Mouse (Mus musculus) liver, postnatal 0 days (tissue): ENCODE results near the gene Utp18. TPM values are rescaled to one million over a fixed set of nuclear protein-coding genes. Genes with fewer than 3 reads are reported as not detected.

Source experiments
- ATAC-seq: fragments of 200-750 bp; cut with Nextera tagmentation; 2 replicates; pipeline ENCODE4 v1.8.0; 2017; ENCODE audit warnings: mild to moderate bottlenecking, moderate library complexity
- DNase-seq: peaks from one replicate; pipeline ENCODE4 v3.0.0-alpha.2; 2016
- H3K27ac ChIP-seq: fragments of 300-500 bp; sonication (generic); 2 replicates; pipeline ENCODE4 v1.5.1; 2014; ENCODE audit warnings: antibody characterized with exemption, moderate library complexity, mild to moderate bottlenecking, low read depth
- H3K27me3 ChIP-seq: fragments of 300-500 bp; sonication (generic); 2 replicates; pipeline ENCODE4 v1.6.1; 2014; ENCODE audit warnings: low read length, control low read depth, mixed read lengths; ENCODE audit not compliant: insufficient read depth
- H3K36me3 ChIP-seq: fragments of 300-500 bp; sonication (generic); replicated peaks from 2 replicates; pipeline ENCODE4 v1.6.1; 2014; ENCODE audit warnings: mild to moderate bottlenecking, control low read depth, low read length, moderate library complexity, mixed read lengths; ENCODE audit not compliant: insufficient read depth
- H3K4me1 ChIP-seq: fragments of 300-500 bp; sonication (generic); 2 replicates; pipeline ENCODE4 v1.6.1; 2014; ENCODE audit warnings: antibody characterized with exemption, mild to moderate bottlenecking, control low read depth; ENCODE audit not compliant: insufficient read depth
- H3K4me2 ChIP-seq: fragments of 300-500 bp; sonication (generic); 2 replicates; pipeline ENCODE4 v1.6.1; 2014; ENCODE audit warnings: low read depth, mild to moderate bottlenecking, low read length, moderate library complexity, mixed read lengths
- H3K4me3 ChIP-seq: fragments of 300-500 bp; sonication (generic); 2 replicates; pipeline ENCODE4 v1.5.1; 2014; ENCODE audit warnings: low read depth, low read length
- H3K9ac ChIP-seq: fragments of 300-500 bp; sonication (generic); replicated peaks from 2 replicates; pipeline ENCODE4 v1.6.1; 2014; ENCODE audit warnings: mild to moderate bottlenecking, moderate library complexity
- H3K9me3 ChIP-seq: fragments of 300-500 bp; sonication (generic); 2 replicates; pipeline ENCODE4 v1.6.1; 2016; ENCODE audit warnings: mild to moderate bottlenecking, control low read depth, low read length, mixed read lengths
- CTCF ChIP-seq: sonication (generic); IDR thresholded peaks from 2 replicates; pipeline ENCODE4 v1.5.1; 2016; ENCODE audit warnings: antibody characterized with exemption, low read depth
- EP300 ChIP-seq: IDR thresholded peaks from 2 replicates; pipeline ENCODE4 v1.6.1; 2016; ENCODE audit warnings: antibody characterized with exemption, low read depth, mild to moderate bottlenecking
- WGBS: fragments of 180-500 bp; shearing (Covaris S2); extraction: QIAGEN DNeasy Blood & Tissue Kit; methylation state at CpG from one replicate; pipeline ENCODE4 v1.1.7; 2014; ENCODE audit not compliant: insufficient replicate concordance; 5-methylcytosine and 5-hydroxymethylcytosine counted together
- polyA plus RNA-seq: library from polyadenylated mRNA; unstranded; fragments of >200 nt; fragmentation: Nextera tagmentation; extraction: Ambion mirVana; gene quantifications from 2 replicates; pipeline ENCODE4 v1.2.1, GENCODE M21; 2015

Utp18 gene
- polyA plus RNA-seq, 1 experiment from 2014 or later, result 9.1 TPM

DNA sequence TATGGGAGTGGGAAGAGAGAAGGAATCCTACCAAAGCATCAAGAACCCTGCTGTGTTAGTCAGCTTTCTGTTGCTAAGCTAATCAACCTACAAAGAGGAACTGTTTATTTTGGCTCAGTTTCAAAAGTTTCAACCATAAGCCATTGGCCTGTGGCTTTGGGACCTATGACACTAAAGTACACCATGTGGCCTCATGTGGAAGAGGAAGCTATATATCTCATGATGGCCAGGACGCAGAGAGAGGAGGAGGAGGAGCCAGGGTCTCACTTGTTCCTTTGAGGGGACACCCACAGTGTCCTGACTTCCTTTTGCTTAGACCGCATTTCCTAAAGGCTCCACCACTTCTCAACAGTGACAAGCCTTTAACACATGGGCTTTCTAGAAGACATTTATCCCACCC, 64.0 kb downstream of the Utp18 start:
- H3K9ac ChIP-seq, result no peak overlapping the region
- no peak overlapping the region for H3K4me2 ChIP-seq
- H3K36me3 ChIP-seq, result no peaks in the 10 kb centered on the region
- H3K4me1 ChIP-seq, result peaks cover 6% of the 10 kb centered on the region; the same call in 1 of the 2 replicates
- no peak overlapping the region for H3K4me3 ChIP-seq
- 12% methylated on average over 2 of the region's 2 CpGs for WGBS
- peak overlapping the region; percentile 18; the same call in 1 of the 2 replicates for H3K27ac ChIP-seq
- TF ChIP-seq EP300 (no peak), CTCF (no peak)
- no peaks in the 10 kb centered on the region for H3K9me3 ChIP-seq
- ATAC-seq (peak; percentile 89), DNase-seq (peak; percentile 21)
- no peaks in the 10 kb centered on the region for H3K27me3 ChIP-seq

- H3K4me1 ChIP-seq, result peaks cover 6% of the 10 kb centered on the region; the same call in 1 of the 2 replicates
- H3K4me3 ChIP-seq, result no peak overlapping the region
- no peak for DNase-seq
- no peak overlapping the region for H3K27ac ChIP-seq
- no peaks in the 10 kb centered on the region for H3K27me3 ChIP-seq
- H3K9me3 ChIP-seq, result no peaks in the 10 kb centered on the region
- 65% methylated on average over 15 of the region's 15 CpGs for WGBS
- no peak overlapping the region for H3K4me2 ChIP-seq
- H3K36me3 ChIP-seq, result no peaks in the 10 kb centered on the region
- ATAC-seq, result no peak
- TF ChIP-seq EP300 (no peak), CTCF (no peak)
- no peak overlapping the region for H3K9ac ChIP-seq
These were observed 67.4 kb downstream of the Utp18 start for GRCm38 (mm10) chr11:93817966-93818738.

- no peak overlapping the region for H3K27ac ChIP-seq
- no peaks in the 10 kb centered on the region for H3K4me1 ChIP-seq
- WGBS, result 71% methylated on average over 4 of the region's 4 CpGs
- no peak for TF ChIP-seq CTCF
- TF ChIP-seq EP300, result no peak
- DNase-seq (no peak), ATAC-seq (no peak)
- H3K27me3 ChIP-seq, result no peaks in the 10 kb centered on the region
- H3K9ac ChIP-seq, result no peak overlapping the region
- H3K4me2 ChIP-seq, result no peak overlapping the region
- H3K4me3 ChIP-seq, result no peak overlapping the region
- no peaks in the 10 kb centered on the region for H3K9me3 ChIP-seq
- H3K36me3 ChIP-seq, result no peaks in the 10 kb centered on the region
These were observed 72.6 kb downstream of the Utp18 start for GRCm38 (mm10) chr11:93812955-93813354.

DNA sequence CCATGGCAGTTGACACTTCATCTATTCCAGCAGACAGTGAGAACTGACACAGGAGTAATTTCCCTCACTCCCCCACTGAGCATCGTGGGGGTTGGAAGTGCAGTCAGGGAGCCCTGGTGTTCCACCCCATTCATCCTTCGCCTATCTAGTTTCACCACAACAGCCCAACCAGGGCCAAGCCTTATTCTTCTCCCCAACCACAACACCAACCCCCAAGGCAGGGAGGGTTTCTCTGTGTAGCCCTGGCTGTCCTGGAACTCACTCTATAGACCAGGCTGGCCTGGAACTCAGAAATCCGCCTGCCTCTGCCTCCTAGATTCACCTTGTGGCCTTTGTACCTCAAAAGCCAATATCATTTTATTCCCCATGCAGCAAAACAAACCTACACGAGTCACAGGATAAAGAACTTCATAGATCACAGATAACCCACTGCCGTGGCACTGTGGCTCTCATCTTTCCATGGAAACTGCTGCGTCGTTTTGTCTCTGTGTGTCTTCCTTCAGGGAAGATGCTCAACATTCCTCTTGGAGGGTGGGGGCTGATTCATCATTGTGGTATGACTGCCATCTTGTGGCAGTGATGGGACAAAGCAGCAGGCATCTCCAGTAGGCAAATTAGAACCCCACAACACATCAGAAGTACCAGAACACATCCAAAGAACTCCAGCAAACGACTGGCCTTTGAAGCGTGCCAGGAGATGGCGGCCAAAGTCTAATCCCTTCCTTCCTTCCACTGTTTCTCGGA, 73.3 kb downstream of the Utp18 start:
- Histone ChIP-seq H3K9ac (no peak overlapping the region), H3K27ac (no peak overlapping the region), H3K36me3 (no peaks in the 10 kb centered on the region), H3K9me3 (no peaks in the 10 kb centered on the region), H3K4me1 (no peaks in the 10 kb centered on the region), H3K4me2 (no peak overlapping the region), H3K27me3 (no peaks in the 10 kb centered on the region), H3K4me3 (no peak overlapping the region)
- DNase-seq (peak; percentile 27), ATAC-seq (no peak)
- 30% methylated on average over 11 of the region's 11 CpGs for WGBS
- TF ChIP-seq CTCF (peak; percentile 84), EP300 (no peak)

Other genes with a start within 250 kb of the Utp18 start
- gene Mbtd1, start 86 bp upstream of the Utp18 start, polyA plus RNA-seq, result 4.5 and 5.2 TPM in 2 replicates
- gene Nme2, start 70.5 kb upstream of the Utp18 start, polyA plus RNA-seq, result 166 and 188 TPM in 2 replicates
- 143 and 158 TPM in 2 replicates for gene Gm20390, start 82.5 kb upstream of the Utp18 start, polyA plus RNA-seq
- gene Nme1, start 82.8 kb upstream of the Utp18 start, polyA plus RNA-seq, result 73.5 and 84.8 TPM in 2 replicates
- 21.3 and 22.8 TPM in 2 replicates for gene Spag9, start 110.3 kb upstream of the Utp18 start, polyA plus RNA-seq